Mouse (Mus musculus): ENCODE data around the gene Pbx1. TPM values are rescaled to one million over a fixed set of nuclear protein-coding genes. Genes with fewer than 3 reads are reported as not detected.

Pbx1 gene
- total and polyA plus RNA-seq, 3 experiments = 0.10 TPM; not detected in 2

DNA sequence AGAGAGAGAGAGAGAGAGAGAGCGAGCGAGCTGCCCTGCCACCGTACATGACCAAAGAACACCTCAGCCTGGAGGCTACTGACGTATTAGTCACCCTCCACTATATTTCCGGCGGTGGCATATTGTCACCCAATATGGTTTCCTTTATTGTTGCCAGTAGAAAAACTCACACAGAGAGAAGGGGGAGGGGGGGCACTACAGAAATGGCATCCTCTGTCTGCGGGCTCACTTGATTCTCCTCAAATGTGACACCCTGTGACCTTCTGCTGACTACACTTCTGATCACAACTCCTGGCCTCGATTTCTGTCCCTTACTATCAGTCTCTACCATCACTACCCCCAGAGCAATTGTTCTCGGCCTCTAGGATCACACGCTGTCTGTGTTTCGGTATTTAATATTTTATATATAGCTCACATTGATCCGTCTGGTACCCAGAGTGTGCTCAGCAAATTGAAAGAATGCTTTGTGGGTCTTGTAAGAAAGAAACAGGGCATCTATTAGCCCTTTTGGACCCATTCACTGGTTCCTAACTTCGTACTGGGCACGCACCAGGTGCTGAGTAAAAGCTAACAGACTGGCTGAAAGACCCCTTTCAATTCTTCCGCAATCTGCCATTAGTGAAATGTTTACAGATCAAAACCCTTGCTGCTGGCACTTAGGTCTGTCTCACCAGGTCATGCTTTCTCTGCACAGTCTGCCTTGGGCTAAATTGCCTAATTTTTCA is 148.1 kb downstream of the Pbx1 start:
- H3K4me1 ChIP-seq (ENCODE audit: control insufficient read depth in 1 of 2, insufficient read depth in 2 of 2, low read length in 2 of 2) = peaks cover 11 to 17% of the 10 kb centered on the region in 2 experiments; a peak in 3 of 4 replicates
- no peak overlapping the region for H3K4me3 ChIP-seq (ENCODE audit: control insufficient read depth in 1 of 2, insufficient read depth in 1 of 2, low read depth in 2 of 2, low read length in 2 of 2)
- H3K27me3 ChIP-seq (ENCODE audit: control insufficient read depth in 1 of 2, insufficient read depth in 2 of 2, low read length in 2 of 2) = no peaks in the 10 kb centered on the region
- no peaks in the 10 kb centered on the region for H3K79me2 ChIP-seq (ENCODE audit: control insufficient read depth, insufficient read depth, low read length, poor library complexity)
- DNase-seq (ENCODE audit: low read depth, low spot score) = no peak
- H3K9me3 ChIP-seq (replicated peaks; ENCODE audit: insufficient read depth, low read length) = no peaks in the 10 kb centered on the region
- no peak overlapping the region for H3K27ac ChIP-seq (ENCODE audit: control insufficient read depth, low read depth, low read length)
- H3K9ac ChIP-seq (ENCODE audit: control insufficient read depth, low read depth, low read length, poor library complexity, severe bottlenecking) = no peak overlapping the region
- H3K36me3 ChIP-seq (ENCODE audit: control insufficient read depth in 1 of 2, insufficient read depth in 2 of 2, low read length in 2 of 2) = peaks cover 0 to 15% of the 10 kb centered on the region in 2 experiments; a peak in 2 of 4 replicates
- TF ChIP-seq MEF2A (IDR thresholded peaks at IDR 0.05; ENCODE audit: extremely low read depth, insufficient replicate concordance, low read depth, low read length, poor library complexity, severe bottlenecking) (no peak), TBP (IDR thresholded peaks at IDR 0.05; ENCODE audit: low read depth, low read length) (no peak), ZKSCAN1 (IDR thresholded peaks at IDR 0.05; ENCODE audit: low read depth, low read length) (no peak), POLR2AphosphoS2 (IDR thresholded peaks at IDR 0.05; ENCODE audit: low read length) (no peak), MAFK (IDR thresholded peaks at IDR 0.05; ENCODE audit: borderline replicate concordance, low read depth, low read length) (no peak), MAX (IDR thresholded peaks at IDR 0.05; ENCODE audit: low read length) (no peak)

DNA sequence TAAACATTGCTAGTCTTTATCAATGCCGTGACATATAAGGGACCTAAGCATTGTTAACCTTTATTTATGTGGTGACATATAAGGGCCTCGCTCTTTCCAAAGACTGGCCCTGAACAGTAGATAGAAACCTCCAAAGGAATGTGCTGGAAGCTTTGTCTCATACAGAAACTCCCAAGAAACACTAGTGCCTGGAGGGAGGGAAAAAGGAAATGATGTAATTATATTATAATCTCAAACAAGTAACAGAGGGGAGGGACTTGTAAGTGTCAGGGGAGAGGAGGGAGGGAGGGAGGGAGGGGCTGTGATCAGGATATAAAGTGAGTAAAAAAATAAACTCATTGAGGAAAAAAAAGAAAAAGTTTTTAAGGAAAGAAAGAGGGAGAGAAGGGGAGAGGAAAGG is 148.6 kb downstream of the Pbx1 start:
- Histone ChIP-seq H3K27ac (ENCODE audit: control insufficient read depth, low read depth, low read length) (no peak overlapping the region), H3K4me1 (ENCODE audit: control insufficient read depth in 1 of 2, insufficient read depth in 2 of 2, low read length in 2 of 2) (peaks cover 6 to 11% of the 10 kb centered on the region in 2 experiments; a peak in 2 of 4 replicates), H3K9me3 (replicated peaks; ENCODE audit: insufficient read depth, low read length) (no peaks in the 10 kb centered on the region), H3K36me3 (ENCODE audit: control insufficient read depth in 1 of 2, insufficient read depth in 2 of 2, low read length in 2 of 2) (peaks cover 0 to 9% of the 10 kb centered on the region in 2 experiments; a peak in 2 of 4 replicates), H3K27me3 (ENCODE audit: control insufficient read depth in 1 of 2, insufficient read depth in 2 of 2, low read length in 2 of 2) (no peaks in the 10 kb centered on the region), H3K4me3 (ENCODE audit: control insufficient read depth in 1 of 2, insufficient read depth in 1 of 2, low read depth in 2 of 2, low read length in 2 of 2) (no peak overlapping the region), H3K79me2 (ENCODE audit: control insufficient read depth, insufficient read depth, low read length, poor library complexity) (no peaks in the 10 kb centered on the region), H3K9ac (ENCODE audit: control insufficient read depth, low read depth, low read length, poor library complexity, severe bottlenecking) (no peak overlapping the region)
- DNase-seq (ENCODE audit: low read depth, low spot score) = no peak
- TF ChIP-seq SIN3A (IDR thresholded peaks at IDR 0.05; ENCODE audit: low read length) (no peak), ZMIZ1 (IDR thresholded peaks at IDR 0.05; ENCODE audit: low read depth, low read length) (no peak), POLR2A (IDR thresholded peaks at IDR 0.05; ENCODE audit: control insufficient read depth in 1 of 2, insufficient read depth in 1 of 2, low read depth in 1 of 2, low read length in 2 of 2, poor library complexity in 1 of 2) (no peak), ETS1 (IDR thresholded peaks at IDR 0.05; ENCODE audit: low read depth, low read length) (no peak), NELFE (IDR thresholded peaks at IDR 0.05; ENCODE audit: low read depth, low read length) (no peak), CHD1 (IDR thresholded peaks at IDR 0.05; ENCODE audit: low read depth, low read length) (no peak), CTCF (IDR thresholded peaks at IDR 0.05 in 2 of 3, conservative IDR thresholded peaks at IDR 0.05 in 1 of 3; ENCODE audit: control insufficient read depth in 1 of 3, insufficient read depth in 1 of 3, low read depth in 2 of 3, low read length in 3 of 3, poor library complexity in 1 of 3, severe bottlenecking in 1 of 3) (no peak), USF1 (IDR thresholded peaks at IDR 0.05; ENCODE audit: low read depth, low read length) (no peak), MAX (IDR thresholded peaks at IDR 0.05; ENCODE audit: low read length) (no peak), MAZ (IDR thresholded peaks at IDR 0.05; ENCODE audit: low read depth, low read length) (no peak), ELF1 (IDR thresholded peaks at IDR 0.05; ENCODE audit: low read depth, low read length) (no peak), TCF12 (IDR thresholded peaks at IDR 0.05; ENCODE audit: low read depth, low read length) (no peak), TBP (IDR thresholded peaks at IDR 0.05; ENCODE audit: low read depth, low read length) (no peak)

All from MEL (cell line).